Mouse (Mus musculus): Measurements from ENCODE around the gene Gfra1. TPM values are rescaled to one million over a fixed set of nuclear protein-coding genes. Genes with fewer than 3 reads are reported as not detected.

The Gfra1 gene
- polyA plus RNA-seq, 1 experiment: 44.8 TPM

- DNase-seq (ENCODE audit: low read depth): no peak
- TF ChIP-seq POLR2A (IDR thresholded peaks at IDR 0.05; ENCODE audit: borderline replicate concordance, extremely low read depth, insufficient read depth, insufficient read length, poor library complexity, severe bottlenecking): no peak
- no peak for TF ChIP-seq CTCF (IDR thresholded peaks at IDR 0.05; ENCODE audit: borderline replicate concordance, extremely low read depth, insufficient read depth, insufficient read length)
Observed at GRCm38 (mm10) chr19:58419278-58419677, 36.4 kb downstream of the Gfra1 start.

DNA sequence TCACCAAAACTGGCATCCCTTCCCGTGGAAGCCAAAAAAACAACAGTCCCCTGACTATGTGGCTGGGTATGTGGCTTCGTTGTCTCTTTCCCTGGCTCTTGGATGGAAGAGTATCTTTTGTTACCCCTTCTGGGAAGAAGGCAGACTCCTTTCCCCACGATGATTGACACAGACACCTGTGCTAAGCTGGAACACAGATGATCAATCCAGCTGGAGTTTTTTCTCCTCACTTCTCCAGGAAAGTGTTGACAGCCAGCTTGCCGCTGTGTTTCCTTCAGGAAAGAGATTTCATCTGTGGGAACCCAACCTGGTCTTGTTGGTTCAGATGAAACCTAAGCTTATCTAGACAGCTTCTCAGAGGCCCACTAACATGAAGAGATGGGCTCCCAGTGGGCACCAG is 40.5 kb downstream of the Gfra1 start:
- DNase-seq (ENCODE audit: low read depth): no peak
- TF ChIP-seq CTCF (IDR thresholded peaks at IDR 0.05; ENCODE audit: borderline replicate concordance, extremely low read depth, insufficient read depth, insufficient read length) (no peak), POLR2A (IDR thresholded peaks at IDR 0.05; ENCODE audit: borderline replicate concordance, extremely low read depth, insufficient read depth, insufficient read length, poor library complexity, severe bottlenecking) (no peak)

GRCm38 (mm10) chr19:58414733-58415132 is 41.0 kb downstream of the Gfra1 start:
- TF ChIP-seq CTCF (IDR thresholded peaks at IDR 0.05; ENCODE audit: borderline replicate concordance, extremely low read depth, insufficient read depth, insufficient read length) (no peak), POLR2A (IDR thresholded peaks at IDR 0.05; ENCODE audit: borderline replicate concordance, extremely low read depth, insufficient read depth, insufficient read length, poor library complexity, severe bottlenecking) (no peak)
- no peak for DNase-seq (ENCODE audit: low read depth)

GRCm38 (mm10) chr19:58413290-58413689 is 42.4 kb downstream of the Gfra1 start:
- TF ChIP-seq POLR2A (IDR thresholded peaks at IDR 0.05; ENCODE audit: borderline replicate concordance, extremely low read depth, insufficient read depth, insufficient read length, poor library complexity, severe bottlenecking) (no peak), CTCF (IDR thresholded peaks at IDR 0.05; ENCODE audit: borderline replicate concordance, extremely low read depth, insufficient read depth, insufficient read length) (no peak)
- DNase-seq (ENCODE audit: low read depth): peak; percentile 86

DNA sequence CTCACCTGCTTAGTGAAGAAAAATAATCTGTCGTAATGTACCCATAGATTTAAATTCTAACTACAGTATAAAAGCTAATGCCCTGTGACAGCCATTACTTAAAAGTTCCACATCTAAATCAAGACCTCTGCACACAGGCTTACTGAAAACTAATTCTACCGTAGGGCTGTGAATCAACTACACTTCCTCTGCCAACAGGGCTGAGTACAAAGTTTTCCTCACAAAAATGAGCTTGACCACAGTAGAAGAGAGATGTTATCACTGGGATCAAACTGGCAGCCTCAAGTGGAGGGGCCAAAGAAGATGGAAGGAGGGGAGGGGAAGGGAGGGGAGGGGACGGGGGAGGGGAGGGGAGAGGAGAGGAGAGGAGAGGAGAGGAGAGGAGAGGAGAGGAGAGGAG is 42.9 kb downstream of the Gfra1 start:
- TF ChIP-seq CTCF (IDR thresholded peaks at IDR 0.05; ENCODE audit: borderline replicate concordance, extremely low read depth, insufficient read depth, insufficient read length) (no peak), POLR2A (IDR thresholded peaks at IDR 0.05; ENCODE audit: borderline replicate concordance, extremely low read depth, insufficient read depth, insufficient read length, poor library complexity, severe bottlenecking) (no peak)
- DNase-seq (ENCODE audit: low read depth): no peak

GRCm38 (mm10) chr19:58406726-58407125 is 49.0 kb downstream of the Gfra1 start:
- TF ChIP-seq CTCF (IDR thresholded peaks at IDR 0.05; ENCODE audit: borderline replicate concordance, extremely low read depth, insufficient read depth, insufficient read length) (no peak), POLR2A (IDR thresholded peaks at IDR 0.05; ENCODE audit: borderline replicate concordance, extremely low read depth, insufficient read depth, insufficient read length, poor library complexity, severe bottlenecking) (no peak)
- DNase-seq (ENCODE audit: low read depth): no peak

- no peak for DNase-seq (ENCODE audit: low read depth)
- TF ChIP-seq CTCF (IDR thresholded peaks at IDR 0.05; ENCODE audit: borderline replicate concordance, extremely low read depth, insufficient read depth, insufficient read length) (no peak), POLR2A (IDR thresholded peaks at IDR 0.05; ENCODE audit: borderline replicate concordance, extremely low read depth, insufficient read depth, insufficient read length, poor library complexity, severe bottlenecking) (no peak)
Observed at GRCm38 (mm10) chr19:58400224-58400623, 55.5 kb downstream of the Gfra1 start.

DNA sequence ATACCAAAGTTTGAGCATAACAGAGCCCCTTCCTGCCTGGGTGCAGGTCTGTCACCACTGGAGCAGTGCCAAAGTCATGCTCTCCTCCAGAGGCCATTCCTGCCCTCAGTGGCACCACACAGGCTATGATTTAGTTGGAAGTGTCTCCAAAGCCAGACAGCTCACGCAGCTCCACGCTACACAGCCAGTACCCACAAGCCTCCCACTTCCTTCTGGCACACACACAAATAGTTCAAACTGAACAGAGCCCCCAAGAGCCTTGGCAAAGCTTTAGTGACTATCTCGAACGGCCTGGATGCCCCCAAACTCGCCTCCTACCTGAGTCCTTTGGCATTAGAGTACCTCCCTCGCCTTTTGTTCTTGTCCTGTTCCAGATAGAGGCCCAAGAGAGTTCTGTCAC is 56.5 kb downstream of the Gfra1 start:
- TF ChIP-seq CTCF (IDR thresholded peaks at IDR 0.05; ENCODE audit: borderline replicate concordance, extremely low read depth, insufficient read depth, insufficient read length) (no peak), POLR2A (IDR thresholded peaks at IDR 0.05; ENCODE audit: borderline replicate concordance, extremely low read depth, insufficient read depth, insufficient read length, poor library complexity, severe bottlenecking) (no peak)
- DNase-seq (ENCODE audit: low read depth): no peak

GRCm38 (mm10) chr19:58396604-58396984 is 59.1 kb downstream of the Gfra1 start:
- TF ChIP-seq POLR2A (IDR thresholded peaks at IDR 0.05; ENCODE audit: borderline replicate concordance, extremely low read depth, insufficient read depth, insufficient read length, poor library complexity, severe bottlenecking) (no peak), CTCF (IDR thresholded peaks at IDR 0.05; ENCODE audit: borderline replicate concordance, extremely low read depth, insufficient read depth, insufficient read length) (no peak)
- DNase-seq (ENCODE audit: low read depth): no peak

DNA sequence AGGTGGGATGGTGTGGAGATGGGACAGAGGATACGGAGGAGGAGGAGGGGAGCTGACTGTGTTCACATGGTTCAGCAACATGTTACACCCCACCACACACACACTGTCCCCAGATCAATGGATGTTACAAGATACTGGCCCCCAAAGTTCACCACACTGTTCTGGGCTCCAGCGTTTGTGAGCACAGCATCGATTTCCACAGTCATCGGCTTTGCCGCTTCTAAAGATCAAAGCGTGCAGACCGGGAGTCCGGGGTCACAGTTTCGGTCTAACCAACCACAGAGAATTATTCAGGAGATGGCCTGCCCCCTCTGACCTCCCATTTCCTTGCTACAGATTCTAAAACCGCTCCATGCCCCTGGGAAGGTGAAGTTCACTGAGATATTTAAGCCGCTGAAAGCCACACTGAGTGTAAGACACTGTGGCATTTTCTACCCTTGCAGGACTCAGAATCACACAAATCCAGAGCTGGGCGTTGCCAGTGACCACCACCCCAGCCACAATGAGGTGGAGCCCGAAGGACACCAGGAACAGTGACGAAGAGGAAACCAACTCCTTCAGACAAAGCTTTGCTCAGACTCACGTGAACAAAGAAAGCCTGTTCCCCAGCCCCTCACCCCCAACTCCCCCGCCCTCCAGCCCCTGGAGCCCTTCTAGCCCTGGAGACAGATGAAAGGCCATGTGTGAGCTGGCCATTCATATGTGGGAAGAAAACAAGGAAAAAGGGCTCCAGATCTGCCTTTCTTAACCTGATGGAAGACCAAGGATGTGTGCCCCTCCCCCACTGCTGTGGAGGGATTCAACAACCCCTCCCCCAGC is 59.7 kb downstream of the Gfra1 start:
- TF ChIP-seq CTCF (IDR thresholded peaks at IDR 0.05; ENCODE audit: borderline replicate concordance, extremely low read depth, insufficient read depth, insufficient read length) (no peak), POLR2A (IDR thresholded peaks at IDR 0.05; ENCODE audit: borderline replicate concordance, extremely low read depth, insufficient read depth, insufficient read length, poor library complexity, severe bottlenecking) (no peak)
- peak; percentile 48 for DNase-seq (ENCODE audit: low read depth)

GRCm38 (mm10) chr19:58393121-58393520 is 62.6 kb downstream of the Gfra1 start:
- no peak for TF ChIP-seq CTCF (IDR thresholded peaks at IDR 0.05; ENCODE audit: borderline replicate concordance, extremely low read depth, insufficient read depth, insufficient read length)
- no peak for TF ChIP-seq POLR2A (IDR thresholded peaks at IDR 0.05; ENCODE audit: borderline replicate concordance, extremely low read depth, insufficient read depth, insufficient read length, poor library complexity, severe bottlenecking)
- no peak for DNase-seq (ENCODE audit: low read depth)

DNA sequence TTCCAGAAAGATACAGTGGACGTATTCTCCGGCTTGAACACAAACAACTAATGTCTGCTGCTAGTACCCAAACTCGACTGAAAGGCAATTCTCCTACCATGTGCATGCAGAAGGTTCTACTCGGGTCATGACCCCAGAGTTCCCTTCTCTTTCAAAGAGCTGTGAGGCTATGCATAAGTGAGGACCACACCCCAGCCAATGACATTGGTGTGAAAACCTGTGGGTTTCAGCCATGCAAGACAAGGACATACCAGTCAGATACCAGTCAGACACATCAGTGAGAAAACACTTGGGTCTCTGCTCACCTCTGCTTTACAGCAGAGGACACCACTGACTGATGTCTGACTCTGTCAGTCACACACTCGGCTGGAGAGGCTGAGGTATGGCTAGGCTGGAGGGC is 63.9 kb downstream of the Gfra1 start:
- no peak for DNase-seq (ENCODE audit: low read depth)
- TF ChIP-seq CTCF (IDR thresholded peaks at IDR 0.05; ENCODE audit: borderline replicate concordance, extremely low read depth, insufficient read depth, insufficient read length) (no peak), POLR2A (IDR thresholded peaks at IDR 0.05; ENCODE audit: borderline replicate concordance, extremely low read depth, insufficient read depth, insufficient read length, poor library complexity, severe bottlenecking) (no peak)

All from brain, embryonic 14.5 days (tissue).